Mouse (Mus musculus) ovary, postnatal 10 days (tissue): ENCODE measurements around the gene Kcnn3.

Source experiments
- DNase-seq: peaks from one replicate; pipeline ENCODE4 v3.0.0; 2022; ENCODE audit warnings: low spot score

The Kcnn3 gene

GRCm38 (mm10) chr3:89519894-89520293, at the start of gene Kcnn3:
Kcnn3 (plus strand) TSS chr3:89520164.
- peak; percentile 54 for DNase-seq

GRCm38 (mm10) chr3:89472280-89472679, 47.7 kb upstream of the Kcnn3 start:
- DNase-seq = no peak

GRCm38 (mm10) chr3:89473838-89474237, 46.1 kb upstream of the Kcnn3 start:
- no peak for DNase-seq

- no peak for DNase-seq
These were observed 40.9 kb upstream of the Kcnn3 start for GRCm38 (mm10) chr3:89479055-89479454.

- DNase-seq = no peak
These were observed 38.5 kb upstream of the Kcnn3 start for GRCm38 (mm10) chr3:89481488-89481887.

- DNase-seq = no peak
These were observed 37.7 kb upstream of the Kcnn3 start for GRCm38 (mm10) chr3:89482249-89482648.

- DNase-seq = peak; percentile 42
These were observed 35.0 kb upstream of the Kcnn3 start for GRCm38 (mm10) chr3:89484766-89485524.

- no peak for DNase-seq
These were observed 33.9 kb upstream of the Kcnn3 start for GRCm38 (mm10) chr3:89486111-89486510.

- DNase-seq = no peak
These were observed 32.9 kb upstream of the Kcnn3 start for GRCm38 (mm10) chr3:89486916-89487702.

- no peak for DNase-seq
These were observed 29.2 kb upstream of the Kcnn3 start for GRCm38 (mm10) chr3:89490790-89491189.

- DNase-seq = no peak
These were observed 28.4 kb upstream of the Kcnn3 start for GRCm38 (mm10) chr3:89491559-89491958.

GRCm38 (mm10) chr3:89492701-89493151, 27.2 kb upstream of the Kcnn3 start:
- DNase-seq = no peak

- no peak for DNase-seq
These were observed 25.3 kb upstream of the Kcnn3 start for GRCm38 (mm10) chr3:89494630-89495029.

GRCm38 (mm10) chr3:89496366-89496765, 23.6 kb upstream of the Kcnn3 start:
- no peak for DNase-seq

- no peak for DNase-seq
These were observed 20.3 kb upstream of the Kcnn3 start for GRCm38 (mm10) chr3:89499696-89500095.

GRCm38 (mm10) chr3:89501486-89501885, 18.5 kb upstream of the Kcnn3 start:
- DNase-seq = no peak

GRCm38 (mm10) chr3:89502551-89502950, 17.4 kb upstream of the Kcnn3 start:
- DNase-seq = no peak

- no peak for DNase-seq
These were observed 11.9 kb upstream of the Kcnn3 start for GRCm38 (mm10) chr3:89508041-89508440.

- DNase-seq = no peak
These were observed 9.0 kb upstream of the Kcnn3 start for GRCm38 (mm10) chr3:89510979-89511378.

GRCm38 (mm10) chr3:89511400-89511799, 8.6 kb upstream of the Kcnn3 start:
- no peak for DNase-seq

GRCm38 (mm10) chr3:89512225-89512624, 7.7 kb upstream of the Kcnn3 start:
- no peak for DNase-seq

GRCm38 (mm10) chr3:89515444-89515843, 4.5 kb upstream of the Kcnn3 start:
- no peak for DNase-seq

- DNase-seq = no peak
These were observed 3.6 kb upstream of the Kcnn3 start for GRCm38 (mm10) chr3:89516321-89516720.
